Mouse (Mus musculus): ENCODE results near the gene Myl3. TPM values are rescaled to one million over a fixed set of nuclear protein-coding genes. Genes with fewer than 3 reads are reported as not detected.

Gene Myl3
- total and polyA plus RNA-seq, 3 experiments: not detected

Other genes starting within 250 kb of the Myl3 start
- 34.9 and 35.8 TPM in 2 replicates for gene Setd2, start 209.3 kb upstream of the Myl3 start, total RNA-seq (2012; rRNA removed)
- gene Setd2, start 209.3 kb upstream of the Myl3 start, total RNA-seq (2014; rRNA removed): 35.5 and 41.6 TPM in 2 replicates
- 87.1 and 104 TPM in 2 replicates for gene Setd2, start 209.3 kb upstream of the Myl3 start, polyA plus RNA-seq (2012; ENCODE audit: insufficient read length, low read depth)
- 8.9 TPM in 2 replicates for gene Nradd, start 117.4 kb upstream of the Myl3 start, total RNA-seq (2012; rRNA removed)
- gene Nradd, start 117.4 kb upstream of the Myl3 start, total RNA-seq (2014; rRNA removed): 17.7 and 18.4 TPM in 2 replicates
- 15.0 and 15.8 TPM in 2 replicates for gene Nradd, start 117.4 kb upstream of the Myl3 start, polyA plus RNA-seq (2012; ENCODE audit: insufficient read length, low read depth)
- 8.4 and 13.6 TPM in 2 replicates for gene Nbeal2, start 87.7 kb upstream of the Myl3 start, total RNA-seq (2012; rRNA removed)
- gene Nbeal2, start 87.7 kb upstream of the Myl3 start, total RNA-seq (2014; rRNA removed): 2.6 and 3.2 TPM in 2 replicates
- 17.7 and 19.7 TPM in 2 replicates for gene Nbeal2, start 87.7 kb upstream of the Myl3 start, polyA plus RNA-seq (2012; ENCODE audit: insufficient read length, low read depth)
- gene Ccdc12, start 85.4 kb upstream of the Myl3 start, total RNA-seq (2012; rRNA removed): 97.8 and 122 TPM in 2 replicates
- 85.2 and 89.1 TPM in 2 replicates for gene Ccdc12, start 85.4 kb upstream of the Myl3 start, total RNA-seq (2014; rRNA removed)
- gene Ccdc12, start 85.4 kb upstream of the Myl3 start, polyA plus RNA-seq (2012; ENCODE audit: insufficient read length, low read depth): 104 and 106 TPM in 2 replicates
- gene Pth1r, start 5.3 kb downstream of the Myl3 start, total RNA-seq (2012; rRNA removed): 0.34 and 0.76 TPM in 2 replicates
- gene Pth1r, start 5.3 kb downstream of the Myl3 start, total RNA-seq (2014; rRNA removed): not detected in 2 replicates
- gene Pth1r, start 5.3 kb downstream of the Myl3 start, polyA plus RNA-seq (2012; ENCODE audit: insufficient read length, low read depth): 0.10 and 0.35 TPM in 2 replicates
- 0.29 and 0.34 TPM in 2 replicates for gene Prss42, start 56.3 kb downstream of the Myl3 start, total RNA-seq (2012; rRNA removed)
- gene Prss42, start 56.3 kb downstream of the Myl3 start, total RNA-seq (2014; rRNA removed): 0.28 TPM in 1 of 2 replicates, not detected in the other
- gene Prss42, start 56.3 kb downstream of the Myl3 start, polyA plus RNA-seq (2012; ENCODE audit: insufficient read length, low read depth): 1.1 and 1.2 TPM in 2 replicates
- not detected in 2 replicates for gene Prss44, start 72.1 kb downstream of the Myl3 start, total RNA-seq (2012; rRNA removed)
- gene Prss44, start 72.1 kb downstream of the Myl3 start, total RNA-seq (2014; rRNA removed): not detected in 2 replicates
- 0.14 and 0.17 TPM in 2 replicates for gene Prss44, start 72.1 kb downstream of the Myl3 start, polyA plus RNA-seq (2012; ENCODE audit: insufficient read length, low read depth)
- gene Prss43, start 84.8 kb downstream of the Myl3 start, total RNA-seq (2012; rRNA removed): not detected in 2 replicates
- gene Prss43, start 84.8 kb downstream of the Myl3 start, total RNA-seq (2014; rRNA removed): not detected in 2 replicates
- gene Prss43, start 84.8 kb downstream of the Myl3 start, polyA plus RNA-seq (2012; ENCODE audit: insufficient read length, low read depth): not detected in 2 replicates
- not detected in 2 replicates for gene Prss45, start 92.7 kb downstream of the Myl3 start, total RNA-seq (2012; rRNA removed)
- not detected in 2 replicates for gene Prss45, start 92.7 kb downstream of the Myl3 start, total RNA-seq (2014; rRNA removed)
- not detected in 2 replicates for gene Prss45, start 92.7 kb downstream of the Myl3 start, polyA plus RNA-seq (2012; ENCODE audit: insufficient read length, low read depth)
- not detected in 2 replicates for gene Prss46, start 102.6 kb downstream of the Myl3 start, total RNA-seq (2012; rRNA removed)
- not detected in 2 replicates for gene Prss46, start 102.6 kb downstream of the Myl3 start, total RNA-seq (2014; rRNA removed)
- not detected in 2 replicates for gene Prss46, start 102.6 kb downstream of the Myl3 start, polyA plus RNA-seq (2012; ENCODE audit: insufficient read length, low read depth)
- not detected in 2 replicates for gene Prss50, start 116.1 kb downstream of the Myl3 start, total RNA-seq (2012; rRNA removed)
- not detected in 2 replicates for gene Prss50, start 116.1 kb downstream of the Myl3 start, total RNA-seq (2014; rRNA removed)
- not detected in 2 replicates for gene Prss50, start 116.1 kb downstream of the Myl3 start, polyA plus RNA-seq (2012; ENCODE audit: insufficient read length, low read depth)
- gene Als2cl, start 138.0 kb downstream of the Myl3 start, total RNA-seq (2012; rRNA removed): 1.2 and 2.5 TPM in 2 replicates
- 2.4 and 2.9 TPM in 2 replicates for gene Als2cl, start 138.0 kb downstream of the Myl3 start, total RNA-seq (2014; rRNA removed)
- 3.4 and 3.5 TPM in 2 replicates for gene Als2cl, start 138.0 kb downstream of the Myl3 start, polyA plus RNA-seq (2012; ENCODE audit: insufficient read length, low read depth)
- not detected in 2 replicates for gene Tmie, start 138.3 kb downstream of the Myl3 start, total RNA-seq (2012; rRNA removed)
- gene Tmie, start 138.3 kb downstream of the Myl3 start, total RNA-seq (2014; rRNA removed): not detected in 2 replicates
- gene Tmie, start 138.3 kb downstream of the Myl3 start, polyA plus RNA-seq (2012; ENCODE audit: insufficient read length, low read depth): not detected in 2 replicates
- not detected in 2 replicates for gene Fam240a, start 175.0 kb downstream of the Myl3 start, total RNA-seq (2012; rRNA removed)
- not detected in 2 replicates for gene Fam240a, start 175.0 kb downstream of the Myl3 start, total RNA-seq (2014; rRNA removed)
- not detected in 2 replicates for gene Fam240a, start 175.0 kb downstream of the Myl3 start, polyA plus RNA-seq (2012; ENCODE audit: insufficient read length, low read depth)
- not detected in 2 replicates for gene Tdgf1, start 204.3 kb downstream of the Myl3 start, total RNA-seq (2012; rRNA removed)
- gene Tdgf1, start 204.3 kb downstream of the Myl3 start, total RNA-seq (2014; rRNA removed): not detected in 2 replicates
- gene Tdgf1, start 204.3 kb downstream of the Myl3 start, polyA plus RNA-seq (2012; ENCODE audit: insufficient read length, low read depth): not detected in 2 replicates
- gene Lrrc2, start 209.7 kb downstream of the Myl3 start, total RNA-seq (2012; rRNA removed): 1.0 and 1.6 TPM in 2 replicates
- 3.6 and 3.8 TPM in 2 replicates for gene Lrrc2, start 209.7 kb downstream of the Myl3 start, total RNA-seq (2014; rRNA removed)
- 1.5 and 1.6 TPM in 2 replicates for gene Lrrc2, start 209.7 kb downstream of the Myl3 start, polyA plus RNA-seq (2012; ENCODE audit: insufficient read length, low read depth)
- not detected in 2 replicates for gene Rtp3, start 248.7 kb downstream of the Myl3 start, total RNA-seq (2012; rRNA removed)
- gene Rtp3, start 248.7 kb downstream of the Myl3 start, total RNA-seq (2014; rRNA removed): not detected in 2 replicates
- gene Rtp3, start 248.7 kb downstream of the Myl3 start, polyA plus RNA-seq (2012; ENCODE audit: insufficient read length, low read depth): not detected in 2 replicates